Mouse (Mus musculus) embryonic facial prominence, embryonic 13.5 days (tissue): Measurements from ENCODE around the gene Micu1. TPM values are rescaled to one million over a fixed set of nuclear protein-coding genes. Genes with fewer than 3 reads are reported as not detected.
A peak's percentile ranks its signal among the peaks of the same experiment; 100 is the strongest.

ENCODE experiments used
- ATAC-seq: fragments of 200-750 bp; cut with Nextera tagmentation; 2 replicates; pipeline ENCODE4 v1.8.0; 2017; ENCODE audit warnings: low read depth; ENCODE audit not compliant: insufficient number of reproducible peaks, insufficient read depth, low FRiP score, low TSS enrichment
- H3K27ac ChIP-seq: fragments of 300-500 bp; sonication (generic); 2 replicates; pipeline ENCODE4 v1.5.1; 2015; ENCODE audit warnings: moderate library complexity, mild to moderate bottlenecking, inconsistent platforms
- H3K27me3 ChIP-seq: fragments of 300-500 bp; sonication (generic); 2 replicates; pipeline ENCODE4 v1.6.1; 2015; ENCODE audit warnings: mild to moderate bottlenecking, inconsistent platforms
- H3K36me3 ChIP-seq: fragments of 300-500 bp; sonication (generic); 2 replicates; pipeline ENCODE4 v1.6.1; 2015; ENCODE audit warnings: mild to moderate bottlenecking, inconsistent platforms
- H3K4me1 ChIP-seq: fragments of 300-500 bp; sonication (generic); 2 replicates; pipeline ENCODE4 v1.6.1; 2015; ENCODE audit warnings: inconsistent platforms
- H3K4me2 ChIP-seq: fragments of 300-500 bp; sonication (generic); 2 replicates; pipeline ENCODE4 v1.6.1; 2015; ENCODE audit warnings: moderate library complexity, mild to moderate bottlenecking, inconsistent platforms
- H3K4me3 ChIP-seq: fragments of 300-500 bp; sonication (generic); 2 replicates; pipeline ENCODE4 v1.5.1; 2015; ENCODE audit warnings: mild to moderate bottlenecking, inconsistent platforms
- H3K9ac ChIP-seq: fragments of 300-500 bp; sonication (generic); 2 replicates; pipeline ENCODE4 v1.6.1; 2015; ENCODE audit warnings: mild to moderate bottlenecking, inconsistent platforms
- H3K9me3 ChIP-seq: fragments of 300-500 bp; sonication (generic); 2 replicates; pipeline ENCODE4 v1.6.1; 2016; ENCODE audit warnings: inconsistent platforms
- WGBS: fragments of 180-500 bp; shearing (Covaris S2); methylation state at CpG from one replicate; pipeline ENCODE4 v1.1.7; 2015; ENCODE audit warnings: mixed read lengths; 5-methylcytosine and 5-hydroxymethylcytosine counted together
- polyA plus RNA-seq: library from polyadenylated mRNA; unstranded; fragments of >200 nt; fragmentation: Nextera tagmentation; extraction: Ambion mirVana; gene quantifications from 2 replicates; pipeline ENCODE4 v1.2.1, GENCODE M21; 2015

Micu1 gene
- polyA plus RNA-seq, 1 experiment from 2014 or later, result 73.1 TPM

GRCm38 (mm10) chr10:59692441-59692840 lies 9.8 kb upstream of the Micu1 start:
- ATAC-seq, result no peak
- 71% methylated on average over 6 of the region's 6 CpGs for WGBS
- no peaks in the 10 kb centered on the region for H3K9me3 ChIP-seq

GRCm38 (mm10) chr10:59694104-59694503 lies 8.2 kb upstream of the Micu1 start:
- Histone ChIP-seq H3K9me3 (no peaks in the 10 kb centered on the region), H3K36me3 (no peaks in the 10 kb centered on the region), H3K4me3 (no peak overlapping the region), H3K27ac (no peak overlapping the region), H3K4me2 (no peak overlapping the region), H3K9ac (no peak overlapping the region), H3K4me1 (no peaks in the 10 kb centered on the region), H3K27me3 (no peaks in the 10 kb centered on the region)
- 84% methylated on average over 2 of the region's 2 CpGs for WGBS
- ATAC-seq, result no peak

More at GRCm38 (mm10) chr10:59692441-59692840, 9.8 kb upstream of the Micu1 start:
- no peaks in the 10 kb centered on the region for H3K27me3 ChIP-seq
- no peak overlapping the region for H3K4me3 ChIP-seq
- no peak overlapping the region for H3K4me2 ChIP-seq
- H3K27ac ChIP-seq, result no peak overlapping the region
- H3K36me3 ChIP-seq, result no peaks in the 10 kb centered on the region
- no peak overlapping the region for H3K9ac ChIP-seq
- H3K4me1 ChIP-seq, result no peaks in the 10 kb centered on the region

GRCm38 (mm10) chr10:59699516-59699915 lies 2.8 kb upstream of the Micu1 start:
- H3K4me2 ChIP-seq, result no peak overlapping the region
- H3K4me1 ChIP-seq, result peaks cover 9% of the 10 kb centered on the region
- 82% methylated on average over 5 of the region's 5 CpGs for WGBS
- H3K9ac ChIP-seq, result no peak overlapping the region
- H3K4me3 ChIP-seq, result no peak overlapping the region
- ATAC-seq, result no peak
- no peaks in the 10 kb centered on the region for H3K36me3 ChIP-seq
- H3K9me3 ChIP-seq, result no peaks in the 10 kb centered on the region
- H3K27ac ChIP-seq, result no peak overlapping the region
- no peaks in the 10 kb centered on the region for H3K27me3 ChIP-seq

- no peak for ATAC-seq
- 0 out of 2 replicates have a peak overlapping the region, but pooled peaks have one; percentile 23 for H3K27ac ChIP-seq
Measured at GRCm38 (mm10) chr10:59701805-59702204, 472 bp upstream of the Micu1 start.

GRCm38 (mm10) chr10:59703060-59703760 lies 933 bp downstream of the Micu1 start:
- Histone ChIP-seq H3K9me3 (no peaks in the 10 kb centered on the region), H3K9ac (peak overlapping the region; percentile 86), H3K36me3 (no peaks in the 10 kb centered on the region), H3K4me3 (peak overlapping the region; percentile 74), H3K4me2 (peak overlapping the region; percentile 63), H3K27ac (peak overlapping the region; percentile 77), H3K4me1 (peaks cover 10% of the 10 kb centered on the region), H3K27me3 (no peaks in the 10 kb centered on the region)
- whole genome bisulfite sequencing, result 5% methylated on average over 15 of the region's 15 CpGs
- no peak for ATAC-seq

More at GRCm38 (mm10) chr10:59701805-59702204, 472 bp upstream of the Micu1 start:
- H3K4me1 ChIP-seq, result peaks cover 9% of the 10 kb centered on the region
- peak overlapping the region; percentile 63 for H3K4me2 ChIP-seq
- WGBS, result 51% methylated on average over 5 of the region's 5 CpGs
- H3K27me3 ChIP-seq, result no peaks in the 10 kb centered on the region
- H3K9ac ChIP-seq, result no peak overlapping the region
- H3K36me3 ChIP-seq, result no peaks in the 10 kb centered on the region
- peak overlapping the region; percentile 74 for H3K4me3 ChIP-seq
- H3K9me3 ChIP-seq, result no peaks in the 10 kb centered on the region

GRCm38 (mm10) chr10:59706991-59707546 lies 4.8 kb downstream of the Micu1 start:
- Histone ChIP-seq H3K4me1 (peaks cover 20% of the 10 kb centered on the region), H3K27me3 (no peaks in the 10 kb centered on the region), H3K9me3 (no peaks in the 10 kb centered on the region), H3K36me3 (peaks cover 15% of the 10 kb centered on the region; the same call in 1 of the 2 replicates), H3K4me3 (no peak overlapping the region), H3K9ac (no peak overlapping the region), H3K4me2 (no peak overlapping the region), H3K27ac (no peak overlapping the region)
- WGBS, result 90% methylated on average over 6 of the region's 6 CpGs
- ATAC-seq, result no peak

- Histone ChIP-seq H3K9ac (no peak overlapping the region), H3K27me3 (no peaks in the 10 kb centered on the region), H3K4me2 (no peak overlapping the region), H3K9me3 (no peaks in the 10 kb centered on the region), H3K4me1 (peaks cover 20% of the 10 kb centered on the region), H3K27ac (no peak overlapping the region), H3K36me3 (peaks cover 16% of the 10 kb centered on the region; the same call in 1 of the 2 replicates), H3K4me3 (no peak overlapping the region)
- no peak for ATAC-seq
- WGBS, result 89% methylated on average over 2 of the region's 2 CpGs
Measured at GRCm38 (mm10) chr10:59707595-59707994, 5.3 kb downstream of the Micu1 start.

GRCm38 (mm10) chr10:59709281-59709680 lies 7.0 kb downstream of the Micu1 start:
- Histone ChIP-seq H3K9me3 (no peaks in the 10 kb centered on the region), H3K4me3 (no peak overlapping the region), H3K4me2 (no peak overlapping the region), H3K9ac (no peak overlapping the region), H3K36me3 (peaks cover 16% of the 10 kb centered on the region; the same call in 1 of the 2 replicates), H3K27ac (no peak overlapping the region), H3K27me3 (no peaks in the 10 kb centered on the region), H3K4me1 (peaks cover 11% of the 10 kb centered on the region)
- WGBS, result 81% methylated on average over 7 of the region's 7 CpGs
- no peak for ATAC-seq

GRCm38 (mm10) chr10:59710246-59710645 lies 8.0 kb downstream of the Micu1 start:
- Histone ChIP-seq H3K27ac (no peak overlapping the region), H3K36me3 (peaks cover 16% of the 10 kb centered on the region; the same call in 1 of the 2 replicates), H3K4me3 (no peak overlapping the region), H3K4me1 (peaks cover 11% of the 10 kb centered on the region), H3K4me2 (no peak overlapping the region), H3K27me3 (no peaks in the 10 kb centered on the region), H3K9me3 (no peaks in the 10 kb centered on the region), H3K9ac (no peak overlapping the region)
- no peak for ATAC-seq
- 77% methylated on average over 1 of the region's 1 CpGs for WGBS

- no peak overlapping the region for H3K27ac ChIP-seq
- H3K9ac ChIP-seq, result no peak overlapping the region
- 91% methylated on average over 8 of the region's 8 CpGs for WGBS
- H3K4me2 ChIP-seq, result no peak overlapping the region
- peaks cover 11% of the 10 kb centered on the region for H3K4me1 ChIP-seq
- no peak for ATAC-seq
- H3K9me3 ChIP-seq, result no peaks in the 10 kb centered on the region
- H3K4me3 ChIP-seq, result no peak overlapping the region
- H3K27me3 ChIP-seq, result no peaks in the 10 kb centered on the region
- H3K36me3 ChIP-seq, result peaks cover 16% of the 10 kb centered on the region; the same call in 1 of the 2 replicates
Measured at GRCm38 (mm10) chr10:59712062-59712461, 9.8 kb downstream of the Micu1 start.

GRCm38 (mm10) chr10:59720017-59720416 lies 17.7 kb downstream of the Micu1 start:
- H3K9me3 ChIP-seq, result no peaks in the 10 kb centered on the region
- H3K27me3 ChIP-seq, result no peaks in the 10 kb centered on the region
- H3K4me3 ChIP-seq, result no peak overlapping the region
- no peak overlapping the region for H3K4me2 ChIP-seq
- H3K4me1 ChIP-seq, result peaks cover 21% of the 10 kb centered on the region
- H3K36me3 ChIP-seq, result no peaks in the 10 kb centered on the region
- no peak overlapping the region for H3K9ac ChIP-seq
- ATAC-seq, result no peak
- H3K27ac ChIP-seq, result no peak overlapping the region
- 77% methylated on average over 7 of the region's 7 CpGs for WGBS

GRCm38 (mm10) chr10:59721555-59721954 lies 19.3 kb downstream of the Micu1 start:
- ATAC-seq, result no peak
- peaks cover 21% of the 10 kb centered on the region for H3K4me1 ChIP-seq

More at GRCm38 (mm10) chr10:59721555-59721954, 19.3 kb downstream of the Micu1 start:
- no peak overlapping the region for H3K27ac ChIP-seq
- no peak overlapping the region for H3K4me2 ChIP-seq
- H3K9ac ChIP-seq, result no peak overlapping the region
- no peak overlapping the region for H3K4me3 ChIP-seq
- no peaks in the 10 kb centered on the region for H3K27me3 ChIP-seq
- 81% methylated on average over 4 of the region's 4 CpGs for WGBS
- H3K36me3 ChIP-seq, result no peaks in the 10 kb centered on the region
- no peaks in the 10 kb centered on the region for H3K9me3 ChIP-seq
